Mouse (Mus musculus) MEL (cell line): ENCODE results near the gene Tekt4. TPM values are rescaled to one million over a fixed set of nuclear protein-coding genes. Genes with fewer than 3 reads are reported as not detected.

Experiments
- DNase-seq: peaks from one replicate; pipeline ENCODE4 v3.0.0; 2011; ENCODE audit warnings: low read depth, low spot score
- H3K27ac ChIP-seq: 2 replicates; pipeline ENCODE4 v1.5.1; 2012; ENCODE audit warnings: low read depth, mild to moderate bottlenecking, control low read depth, low read length, moderate library complexity; ENCODE audit not compliant: control insufficient read depth
- H3K27me3 ChIP-seq, 2 experiments: fragments of 150-350 bp in 1 of 2; sonication (generic) in 1 of 2; 2 replicates each; pipeline ENCODE4 v1.6.1; 2012; ENCODE audit warnings: low read length in 2 of 2, mild to moderate bottlenecking in 2 of 2, improper control_type of control experiment in 1 of 2, moderate library complexity in 1 of 2; ENCODE audit not compliant: insufficient read depth in 2 of 2, control insufficient read depth in 1 of 2
- H3K36me3 ChIP-seq, 2 experiments: 2 replicates each; pipeline ENCODE4 v1.6.1; 2012 to 2014; ENCODE audit warnings: low read length in 2 of 2, improper control_type of control experiment in 1 of 2, inconsistent platforms in 1 of 2, mild to moderate bottlenecking in 1 of 2; ENCODE audit not compliant: insufficient read depth in 2 of 2, control insufficient read depth in 1 of 2
- H3K4me1 ChIP-seq, 2 experiments: fragments of 150-350 bp in 1 of 2; sonication (generic) in 1 of 2; 2 replicates each; pipeline ENCODE4 v1.6.1; 2012; ENCODE audit warnings: low read length in 2 of 2, improper control_type of control experiment in 1 of 2, mild to moderate bottlenecking in 1 of 2; ENCODE audit not compliant: insufficient read depth in 2 of 2, control insufficient read depth in 1 of 2
- H3K4me3 ChIP-seq, 2 experiments: fragments of 150-350 bp in 1 of 2; sonication (generic) in 1 of 2; 2 replicates each; pipeline ENCODE4 v1.5.1; 2012; ENCODE audit warnings: low read depth in 2 of 2, low read length in 2 of 2, mild to moderate bottlenecking in 2 of 2, moderate library complexity in 2 of 2, control low read depth in 1 of 2, improper control_type of control experiment in 1 of 2; ENCODE audit not compliant: control insufficient read depth in 1 of 2, insufficient read depth in 1 of 2
- H3K79me2 ChIP-seq: 2 replicates; pipeline ENCODE4 v1.6.1; 2012; ENCODE audit warnings: mild to moderate bottlenecking, low read length, moderate library complexity; ENCODE audit not compliant: control insufficient read depth, poor library complexity, insufficient read depth
- H3K9ac ChIP-seq: 2 replicates; pipeline ENCODE4 v1.6.1; 2012; ENCODE audit warnings: low read depth, mild to moderate bottlenecking, control low read depth, low read length, moderate library complexity; ENCODE audit not compliant: control insufficient read depth, poor library complexity, severe bottlenecking
- H3K9me3 ChIP-seq: fragments of 150-350 bp; sonication (generic); replicated peaks from 2 replicates; pipeline ENCODE4 v1.6.1; 2012; ENCODE audit warnings: mild to moderate bottlenecking, low read length, improper control_type of control experiment, moderate library complexity; ENCODE audit not compliant: insufficient read depth
- BHLHE40 ChIP-seq: IDR thresholded peaks from 2 replicates; pipeline ENCODE4 v1.6.1; 2012; ENCODE audit warnings: low read depth, mild to moderate bottlenecking, inconsistent platforms, low read length, improper control_type of control experiment, borderline replicate concordance
- CHD2 ChIP-seq: IDR thresholded peaks from 2 replicates; pipeline ENCODE4 v1.6.1; 2011; ENCODE audit warnings: low read length, improper control_type of control experiment
- CTCF ChIP-seq, 3 experiments: IDR thresholded peaks in 2 of 3; conservative IDR thresholded peaks in 1 of 3; 2 replicates each; pipeline ENCODE4 v1.5.1; 2011 to 2012; ENCODE audit warnings: low read length in 3 of 3, low read depth in 2 of 3, mild to moderate bottlenecking in 2 of 3, improper control_type of control experiment in 1 of 3, inconsistent platforms in 1 of 3, mixed read lengths in 1 of 3, moderate library complexity in 1 of 3; ENCODE audit not compliant: control insufficient read depth in 1 of 3, insufficient read depth in 1 of 3, poor library complexity in 1 of 3, severe bottlenecking in 1 of 3
- ELF1 ChIP-seq: IDR thresholded peaks from 2 replicates; pipeline ENCODE4 v1.6.1; 2014; ENCODE audit warnings: low read depth, mild to moderate bottlenecking, inconsistent platforms, low read length, improper control_type of control experiment, moderate library complexity
- GATA1 ChIP-seq: IDR thresholded peaks from 2 replicates; pipeline ENCODE4 v1.6.1; 2011; ENCODE audit warnings: low read depth, low read length, improper control_type of control experiment
- HCFC1 ChIP-seq: IDR thresholded peaks from 2 replicates; pipeline ENCODE4 v1.6.1; 2012; ENCODE audit warnings: low read depth, mild to moderate bottlenecking, inconsistent platforms, low read length, improper control_type of control experiment, moderate library complexity
- JUND ChIP-seq: IDR thresholded peaks from 2 replicates; pipeline ENCODE4 v1.6.1; 2011; ENCODE audit warnings: low read depth, mild to moderate bottlenecking, improper control_type of control experiment, low read length
- KAT2A ChIP-seq: conservative IDR thresholded peaks from 2 replicates; pipeline ENCODE4 v1.6.1; 2012; ENCODE audit warnings: low read depth, low read length, improper control_type of control experiment, inconsistent platforms
- MAFK ChIP-seq: IDR thresholded peaks from 2 replicates; pipeline ENCODE4 v1.6.1; 2011; ENCODE audit warnings: low read depth, mild to moderate bottlenecking, low read length, improper control_type of control experiment, borderline replicate concordance
- MAZ ChIP-seq: IDR thresholded peaks from 2 replicates; pipeline ENCODE4 v1.6.1; 2012; ENCODE audit warnings: low read depth, mild to moderate bottlenecking, inconsistent platforms, low read length, improper control_type of control experiment
- MXI1 ChIP-seq: IDR thresholded peaks from 2 replicates; pipeline ENCODE4 v1.6.1; 2011; ENCODE audit warnings: mild to moderate bottlenecking, low read depth, low read length, improper control_type of control experiment
- MYC ChIP-seq: IDR thresholded peaks from 2 replicates; pipeline ENCODE4 v1.6.1; 2011; ENCODE audit warnings: low read depth, mild to moderate bottlenecking, low read length, improper control_type of control experiment, moderate library complexity
- POLR2A ChIP-seq, 2 experiments: IDR thresholded peaks; 2 replicates each; pipeline ENCODE4 v1.6.1; 2011 to 2012; ENCODE audit warnings: low read length in 2 of 2, mild to moderate bottlenecking in 2 of 2, control low read depth in 1 of 2, improper control_type of control experiment in 1 of 2, low read depth in 1 of 2, moderate library complexity in 1 of 2; ENCODE audit not compliant: control insufficient read depth in 1 of 2, insufficient read depth in 1 of 2, poor library complexity in 1 of 2
- POLR2AphosphoS2 ChIP-seq: IDR thresholded peaks from 2 replicates; pipeline ENCODE4 v1.6.1; 2011; ENCODE audit warnings: low read length, improper control_type of control experiment
- RCOR1 ChIP-seq: IDR thresholded peaks from 2 replicates; pipeline ENCODE4 v1.6.1; 2012; ENCODE audit warnings: low read depth, mild to moderate bottlenecking, inconsistent platforms, low read length, improper control_type of control experiment
- SIN3A ChIP-seq: IDR thresholded peaks from 2 replicates; pipeline ENCODE4 v1.6.1; 2012; ENCODE audit warnings: low read length, improper control_type of control experiment, inconsistent platforms
- SMC3 ChIP-seq: IDR thresholded peaks from 2 replicates; pipeline ENCODE4 v1.6.1; 2011; ENCODE audit warnings: low read depth, low read length, improper control_type of control experiment
- TBP ChIP-seq: IDR thresholded peaks from 2 replicates; pipeline ENCODE4 v1.8.0; 2011; ENCODE audit warnings: low read depth, low read length, improper control_type of control experiment
- USF1 ChIP-seq: IDR thresholded peaks from 2 replicates; pipeline ENCODE4 v1.6.1; 2014; ENCODE audit warnings: low read depth, mild to moderate bottlenecking, inconsistent platforms, low read length, improper control_type of control experiment, moderate library complexity
- USF2 ChIP-seq, 2 experiments: IDR thresholded peaks; 2 replicates each; pipeline ENCODE4 v1.6.1; 2011 to 2012; ENCODE audit warnings: improper control_type of control experiment in 2 of 2, low read length in 2 of 2, borderline replicate concordance in 1 of 2, inconsistent platforms in 1 of 2, low read depth in 1 of 2, mild to moderate bottlenecking in 1 of 2; ENCODE audit not compliant: insufficient read depth in 1 of 2
- ZKSCAN1 ChIP-seq: IDR thresholded peaks from 2 replicates; pipeline ENCODE4 v1.6.1; 2012; ENCODE audit warnings: low read depth, mild to moderate bottlenecking, inconsistent platforms, low read length, improper control_type of control experiment, moderate library complexity
- polyA plus RNA-seq, 2 experiments: library from polyadenylated mRNA; stranded (reverse) in 1 of 2; unstranded in 1 of 2; fragments of >175 nt in 1 of 2; fragments of >200 nt in 1 of 2; gene quantifications; 2 replicates each; pipeline versions ENCODE4 v1.2.1 to v1.2.4; 2012; ENCODE audit warnings: low replicate concordance in 2 of 2, low read depth in 1 of 2; ENCODE audit not compliant: insufficient read length in 2 of 2, insufficient read depth in 1 of 2, missing spikeins in 1 of 2
- total RNA-seq: library from RNA; depleted of rRNA; stranded (reverse); fragments of 300-350 nt; gene quantifications from 2 replicates; pipeline ENCODE4 v1.2.3, GENCODE M21; 2012

The Tekt4 gene
- total and polyA plus RNA-seq, 3 experiments, result not detected

GRCm38 (mm10) chr17:25429886-25430285, 24.5 kb upstream of the Tekt4 start:
- Histone ChIP-seq H3K27me3 (no peaks in the 10 kb centered on the region), H3K4me3 (no peak overlapping the region), H3K4me1 (no peaks in the 10 kb centered on the region), H3K9me3 (no peaks in the 10 kb centered on the region), H3K9ac (no peak overlapping the region), H3K36me3 (no peaks in the 10 kb centered on the region), H3K27ac (no peak overlapping the region), H3K79me2 (no peaks in the 10 kb centered on the region)
- TF ChIP-seq ELF1 (no peak), BHLHE40 (no peak), RCOR1 (no peak), ZKSCAN1 (no peak), KAT2A (no peak), SIN3A (no peak), MXI1 (no peak), MYC (no peak), MAZ (no peak), HCFC1 (no peak), POLR2AphosphoS2 (no peak), CHD2 (no peak), USF2 (IDR thresholded peaks at IDR 0.05; ENCODE audit: borderline replicate concordance in 1 of 2, insufficient read depth in 1 of 2, low read depth in 1 of 2, low read length in 2 of 2) (no peak), GATA1 (no peak), TBP (no peak)
- no peak for DNase-seq

GRCm38 (mm10) chr17:25430534-25430933, 23.9 kb upstream of the Tekt4 start:
- Histone ChIP-seq H3K27ac (no peak overlapping the region), H3K79me2 (no peaks in the 10 kb centered on the region), H3K36me3 (no peaks in the 10 kb centered on the region), H3K9ac (no peak overlapping the region), H3K4me1 (no peaks in the 10 kb centered on the region), H3K4me3 (no peak overlapping the region), H3K27me3 (no peaks in the 10 kb centered on the region), H3K9me3 (no peaks in the 10 kb centered on the region)
- no peak for TF ChIP-seq USF1
- TF ChIP-seq CTCF (IDR thresholded peaks at IDR 0.05 in 2 of 3, conservative IDR thresholded peaks at IDR 0.05 in 1 of 3; ENCODE audit: control insufficient read depth in 1 of 3, insufficient read depth in 1 of 3, low read depth in 2 of 3, low read length in 3 of 3, poor library complexity in 1 of 3, severe bottlenecking in 1 of 3), result no peak
- TF ChIP-seq JUND, result no peak
- no peak for TF ChIP-seq SMC3
- no peak for TF ChIP-seq POLR2A (IDR thresholded peaks at IDR 0.05; ENCODE audit: control insufficient read depth in 1 of 2, insufficient read depth in 1 of 2, low read depth in 1 of 2, low read length in 2 of 2, poor library complexity in 1 of 2)
- no peak for TF ChIP-seq MAFK
- TF ChIP-seq HCFC1, result no peak
- DNase-seq, result no peak
